Mouse (Mus musculus): Measurements from ENCODE around the gene Nptn.

DNA sequence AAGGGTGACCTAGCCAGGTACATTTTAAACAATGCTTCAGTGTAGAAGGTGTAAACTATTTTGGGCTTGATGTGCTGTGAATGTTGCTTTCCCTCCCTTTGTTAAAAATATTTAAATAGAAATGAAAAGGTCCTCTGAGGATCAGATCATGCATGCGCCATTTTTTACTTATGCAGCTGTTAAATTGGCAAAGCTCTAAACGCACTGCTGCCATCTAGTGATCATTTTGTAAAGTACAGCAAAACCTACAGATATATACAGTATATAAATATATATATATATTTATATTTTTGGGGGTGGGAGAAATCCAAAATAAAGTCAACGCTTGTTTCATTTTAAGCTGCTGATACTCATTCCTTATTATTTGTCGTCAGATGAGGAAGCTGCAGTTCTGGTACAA is 70.0 kb downstream of the Nptn start:
- TF ChIP-seq MAX (IDR thresholded peaks at IDR 0.05) = no peak
- TF ChIP-seq CTCF (IDR thresholded peaks at IDR 0.05; ENCODE audit: control insufficient read depth, insufficient read depth, insufficient read length) = no peak
- TF ChIP-seq USF1 (IDR thresholded peaks at IDR 0.05; ENCODE audit: low read depth) = no peak
- TF ChIP-seq MYOG (IDR thresholded peaks at IDR 0.05; ENCODE audit: control insufficient read depth, extremely low read depth, insufficient read length) = no peak
- no peak for TF ChIP-seq CEBPB (IDR thresholded peaks at IDR 0.05; ENCODE audit: low read depth)
- no peak for TF ChIP-seq MYOD1 (IDR thresholded peaks at IDR 0.05; ENCODE audit: control insufficient read depth, insufficient read length, low read depth)
- no peak for TF ChIP-seq FOSL1 (IDR thresholded peaks at IDR 0.05; ENCODE audit: insufficient read depth, low read length, poor library complexity, severe bottlenecking)
